Mouse (Mus musculus) C2C12 (cell line): ENCODE data around the gene Slamf9.
A peak's percentile ranks its signal among the peaks of the same experiment; 100 is the strongest.

Experiments
- CTCF ChIP-seq: IDR thresholded peaks from one replicate; pipeline ENCODE4 v1.5.1; 2011; ENCODE audit not compliant: control insufficient read depth, insufficient read depth, insufficient read length
- MAX ChIP-seq: IDR thresholded peaks from one replicate; pipeline ENCODE4 v1.6.1; 2011; ENCODE audit warnings: mild to moderate bottlenecking, control low read depth
- MYOG ChIP-seq: IDR thresholded peaks from one replicate; pipeline ENCODE4 v1.6.1; 2011; ENCODE audit not compliant: control insufficient read depth, insufficient read length; ENCODE audit errors: extremely low read depth

DNA sequence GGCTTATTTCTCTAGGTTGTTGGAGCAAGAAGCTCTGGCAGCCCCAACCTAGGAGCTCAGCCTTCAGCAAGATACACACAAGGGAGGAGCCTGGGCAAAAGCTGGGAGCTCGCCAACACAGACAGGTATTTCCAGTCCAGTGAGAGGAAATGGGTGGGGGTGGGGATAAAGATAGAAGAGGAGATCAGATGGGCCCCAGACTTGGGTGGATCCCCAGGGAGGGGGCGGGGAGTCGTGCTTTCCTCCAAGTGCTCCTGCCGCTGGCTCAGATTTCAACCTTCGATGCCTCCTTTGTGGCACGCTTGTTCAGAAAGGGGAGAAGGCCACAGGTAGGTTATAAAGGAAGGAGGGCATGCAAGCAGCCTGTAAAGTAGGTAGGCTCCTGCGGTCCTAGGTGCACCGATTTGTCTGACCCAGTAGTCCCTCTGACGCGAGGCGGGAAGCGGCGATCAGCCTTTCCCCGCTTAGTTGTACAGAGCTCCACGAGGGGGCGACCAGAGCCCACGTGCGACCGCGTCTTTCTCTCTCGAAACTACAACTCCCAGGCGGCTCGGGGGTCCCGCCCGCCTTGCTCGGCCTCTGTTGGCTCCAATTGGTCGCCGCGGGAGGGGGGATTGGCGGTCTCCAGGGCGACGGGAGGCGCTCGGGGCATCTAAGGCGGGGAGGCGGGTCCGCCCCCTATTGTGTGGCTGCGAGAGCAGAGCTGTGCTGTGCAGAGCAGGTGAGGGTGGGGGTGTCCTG, 6.6 kb downstream of the Slamf9 start, which contains the start of gene Igsf9:
- TF ChIP-seq CTCF (peak; percentile 34), MYOG (no peak), MAX (peak; percentile 62)
